Mouse (Mus musculus) heart, embryonic 16.5 days (tissue): ENCODE measurements around the gene Rps6kb2. TPM values are rescaled to one million over a fixed set of nuclear protein-coding genes. Genes with fewer than 3 reads are reported as not detected.

Experiments
- ATAC-seq: fragments of 200-750 bp; cut with Nextera tagmentation; replicated peaks from 2 replicates; pipeline ENCODE4 v1.8.0; 2017; ENCODE audit warnings: moderate number of reproducible peaks; ENCODE audit not compliant: insufficient read depth, low FRiP score; ENCODE audit errors: extremely low read depth
- H3K27ac ChIP-seq: fragments of 300-500 bp; sonication (generic); 2 replicates; pipeline ENCODE4 v1.5.1; 2014; ENCODE audit warnings: mild to moderate bottlenecking, low read length, control low read depth, moderate library complexity
- H3K27me3 ChIP-seq: fragments of 300-500 bp; sonication (generic); 2 replicates; pipeline ENCODE4 v1.6.1; 2014; ENCODE audit warnings: low read length, mixed read lengths; ENCODE audit not compliant: control insufficient read depth, insufficient read depth
- H3K36me3 ChIP-seq: fragments of 300-500 bp; sonication (generic); 2 replicates; pipeline ENCODE4 v1.6.1; 2014; ENCODE audit not compliant: control insufficient read depth, insufficient read depth
- H3K4me1 ChIP-seq: fragments of 300-500 bp; sonication (generic); 2 replicates; pipeline ENCODE4 v1.6.1; 2014; ENCODE audit warnings: low read length, mixed read lengths; ENCODE audit not compliant: control insufficient read depth, insufficient read depth
- H3K4me2 ChIP-seq: fragments of 300-500 bp; sonication (generic); 2 replicates; pipeline ENCODE4 v1.6.1; 2014; ENCODE audit warnings: low read depth, mild to moderate bottlenecking, control low read depth, low read length
- H3K4me3 ChIP-seq: fragments of 300-500 bp; sonication (generic); 2 replicates; pipeline ENCODE4 v1.5.1; 2014; ENCODE audit warnings: mild to moderate bottlenecking, control low read depth, low read length
- H3K9ac ChIP-seq: fragments of 300-500 bp; sonication (generic); 2 replicates; pipeline ENCODE4 v1.6.1; 2014; ENCODE audit warnings: low read length, control low read depth
- H3K9me3 ChIP-seq: fragments of 300-500 bp; sonication (generic); replicated peaks from 2 replicates; pipeline ENCODE4 v1.6.1; 2016; ENCODE audit warnings: low read length; ENCODE audit not compliant: control insufficient read depth
- WGBS: fragments of 180-500 bp; shearing (Covaris S2); extraction: QIAGEN DNeasy Blood & Tissue Kit; methylation state at CpG from one replicate; pipeline ENCODE4 v1.1.7; 2014; 5-methylcytosine and 5-hydroxymethylcytosine counted together
- polyA plus RNA-seq: library from polyadenylated mRNA; unstranded; fragments of >200 nt; fragmentation: Nextera tagmentation; extraction: Ambion mirVana; gene quantifications from 2 replicates; pipeline ENCODE4 v1.2.1, GENCODE M21; 2015

The Rps6kb2 gene
- polyA plus RNA-seq, 1 experiment from 2014 or later, result 48.7 TPM

DNA sequence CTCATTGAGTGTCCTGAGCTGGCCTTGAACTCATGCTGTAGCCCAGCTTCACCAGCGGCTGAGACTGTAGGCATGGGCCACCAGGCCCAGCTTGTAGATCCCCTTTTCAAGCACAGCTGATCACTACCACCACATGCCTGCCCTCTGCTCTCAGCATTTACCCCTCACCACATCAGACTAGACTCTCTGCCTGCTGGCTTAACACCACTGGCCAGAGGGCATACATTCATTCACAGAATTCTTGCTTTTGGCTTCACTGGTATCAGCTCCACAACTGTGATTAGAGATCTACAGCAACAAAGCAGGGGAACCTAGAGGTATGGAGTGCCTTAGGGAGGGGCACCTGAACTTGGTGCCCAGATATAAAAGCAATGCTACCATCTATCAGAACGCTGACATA lies 42.7 kb downstream of the Rps6kb2 start:
- H3K9me3 ChIP-seq, result no peaks in the 10 kb centered on the region
- H3K27me3 ChIP-seq, result no peaks in the 10 kb centered on the region
- peak overlapping the region; percentile 69 for H3K4me2 ChIP-seq
- ATAC-seq, result no peak
- H3K27ac ChIP-seq, result peak overlapping the region; percentile 43
- WGBS, result 91% methylated on average over 2 of the region's 2 CpGs
- peaks cover 8% of the 10 kb centered on the region for H3K36me3 ChIP-seq
- peaks cover 10% of the 10 kb centered on the region for H3K4me1 ChIP-seq
- no peak overlapping the region for H3K9ac ChIP-seq
- H3K4me3 ChIP-seq, result peak overlapping the region; percentile 63

DNA sequence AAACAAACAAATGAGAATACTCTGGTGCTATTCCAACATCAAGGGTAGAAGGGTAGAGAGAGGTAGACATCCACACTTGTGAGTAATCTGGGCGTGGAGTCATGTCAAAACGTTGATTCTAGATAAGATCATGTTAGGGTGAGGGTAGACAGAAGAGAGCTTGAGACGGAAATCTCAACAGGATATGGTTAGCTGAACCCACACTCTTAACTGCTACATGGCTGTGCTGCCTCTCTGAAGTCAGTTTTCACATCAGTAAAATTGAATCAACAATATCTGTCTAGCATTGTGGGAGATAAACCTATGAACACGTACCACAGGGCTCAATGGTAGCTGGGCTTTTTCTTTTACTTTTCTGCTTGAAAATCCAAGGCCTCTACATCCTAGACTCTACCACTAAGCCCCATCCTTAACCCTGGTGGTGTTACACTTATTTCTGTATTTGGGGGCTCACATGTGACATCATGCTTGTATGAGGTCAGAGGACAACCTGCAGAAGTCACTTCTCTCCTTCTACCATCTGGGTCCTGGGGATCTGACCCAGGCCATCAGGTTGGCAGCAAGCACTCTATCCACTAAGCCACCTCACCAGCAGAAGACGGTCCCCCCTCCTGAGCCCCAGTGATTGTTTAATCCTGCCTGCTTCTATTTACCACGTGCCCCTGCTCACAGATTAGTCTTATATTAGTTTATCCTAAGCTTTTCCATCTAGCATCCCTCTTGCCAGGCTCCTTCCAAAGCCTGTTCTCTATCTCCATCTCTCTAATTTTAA lies 43.3 kb downstream of the Rps6kb2 start:
- Histone ChIP-seq H3K9me3 (no peaks in the 10 kb centered on the region), H3K27me3 (no peaks in the 10 kb centered on the region), H3K4me3 (no peak overlapping the region), H3K9ac (no peak overlapping the region), H3K36me3 (peaks cover 14% of the 10 kb centered on the region), H3K4me2 (peak overlapping the region; percentile 69), H3K27ac (no peak overlapping the region), H3K4me1 (peaks cover 8% of the 10 kb centered on the region)
- 75% methylated on average over 6 of the region's 6 CpGs for WGBS
- ATAC-seq, result no peak

DNA sequence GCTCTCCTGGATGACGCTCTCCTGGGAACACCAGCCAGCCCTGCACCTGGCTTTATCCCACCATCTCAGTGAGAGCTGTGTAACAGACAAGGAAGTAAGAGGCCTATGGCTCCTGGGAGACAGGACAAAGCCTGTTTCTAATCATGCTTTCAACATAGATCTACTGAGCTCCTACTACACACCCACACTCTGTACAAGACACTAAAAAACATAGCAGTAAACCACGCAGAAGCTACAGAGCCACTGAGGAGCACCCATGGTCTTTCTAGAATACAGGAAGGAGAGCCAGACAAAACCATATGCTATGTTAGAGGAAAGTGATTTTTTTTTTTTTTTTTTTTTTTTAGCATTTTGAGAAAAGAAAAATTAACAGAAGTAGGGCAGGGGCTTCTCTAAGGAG lies 44.8 kb downstream of the Rps6kb2 start:
- no peak for ATAC-seq
- Histone ChIP-seq H3K9me3 (no peaks in the 10 kb centered on the region), H3K36me3 (peaks cover 20% of the 10 kb centered on the region), H3K9ac (no peak overlapping the region), H3K4me1 (peaks cover 14% of the 10 kb centered on the region), H3K27me3 (no peaks in the 10 kb centered on the region), H3K4me3 (no peak overlapping the region), H3K27ac (no peak overlapping the region), H3K4me2 (no peak overlapping the region)
- 86% methylated on average over 2 of the region's 2 CpGs for WGBS

DNA sequence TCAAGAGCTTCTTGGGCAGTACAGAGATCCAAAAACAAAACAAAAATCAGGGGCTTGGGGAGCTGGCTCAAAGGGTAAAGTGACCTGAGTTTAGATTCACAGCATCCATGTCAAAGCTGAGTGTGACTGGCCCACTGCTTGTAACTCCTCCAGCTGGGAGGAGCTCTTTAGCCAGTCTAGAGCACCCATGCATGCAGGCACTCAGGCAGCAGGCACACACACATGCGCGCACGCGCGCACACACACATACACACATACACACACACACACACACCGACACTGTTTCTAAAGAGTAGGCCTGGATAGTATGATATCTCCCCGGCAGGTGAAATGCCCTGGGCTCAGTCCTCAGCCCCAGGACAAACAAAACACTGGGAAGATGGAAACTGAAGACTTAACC lies 46.1 kb downstream of the Rps6kb2 start:
- Histone ChIP-seq H3K27me3 (no peaks in the 10 kb centered on the region), H3K4me3 (no peak overlapping the region), H3K36me3 (peaks cover 20% of the 10 kb centered on the region), H3K9ac (no peak overlapping the region), H3K27ac (no peak overlapping the region), H3K9me3 (no peaks in the 10 kb centered on the region), H3K4me2 (no peak overlapping the region), H3K4me1 (peaks cover 18% of the 10 kb centered on the region)
- no peak for ATAC-seq
- 96% methylated on average over 7 of the region's 7 CpGs for WGBS

DNA sequence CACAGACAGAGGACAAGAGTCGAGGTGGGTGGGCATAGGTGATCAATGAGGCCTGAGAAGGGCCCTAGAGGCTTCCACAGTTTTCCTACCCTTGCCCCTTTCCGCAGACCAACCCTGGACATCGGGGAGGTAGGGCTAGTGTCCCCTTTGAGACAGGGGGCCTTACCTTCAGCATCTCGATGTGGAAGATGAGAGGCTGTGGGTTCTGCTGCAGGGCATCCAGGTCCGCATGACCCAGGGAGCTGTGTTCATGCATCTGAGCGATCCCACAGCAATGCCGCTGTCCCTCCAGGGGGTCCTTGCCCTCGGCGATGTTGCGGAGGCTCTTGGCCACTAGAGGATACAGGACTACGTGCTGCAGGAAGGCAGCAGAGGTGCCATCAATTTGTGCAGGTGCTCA lies 47.3 kb downstream of the Rps6kb2 start:
- no peak for ATAC-seq
- WGBS, result 83% methylated on average over 11 of the region's 11 CpGs
- H3K36me3 ChIP-seq, result peaks cover 20% of the 10 kb centered on the region

DNA sequence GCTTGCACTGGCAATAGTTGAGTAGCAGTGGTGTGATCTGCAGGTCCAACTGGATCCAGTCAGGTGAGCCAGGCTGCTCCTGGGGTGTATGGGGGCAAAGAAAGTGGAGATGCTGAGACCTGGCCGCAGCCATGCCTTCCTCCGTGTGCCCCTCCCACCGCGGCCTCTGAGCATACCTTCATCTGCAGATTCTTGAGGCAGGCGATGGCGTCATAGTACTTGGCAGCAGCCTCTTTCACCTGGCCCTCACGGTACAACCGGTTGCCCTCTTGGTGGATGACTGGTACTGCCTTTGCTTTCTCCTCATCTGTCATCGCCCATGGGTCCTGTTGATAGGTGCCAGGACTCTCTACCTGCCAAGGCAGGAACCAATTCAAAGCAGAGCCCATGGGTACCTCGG lies 48.0 kb downstream of the Rps6kb2 start:
- 83% methylated on average over 10 of the region's 10 CpGs for WGBS

More for the DNA sequence above, 47.3 kb downstream of the Rps6kb2 start:
- Histone ChIP-seq H3K4me2 (no peak overlapping the region), H3K4me3 (no peak overlapping the region), H3K27me3 (no peaks in the 10 kb centered on the region), H3K9me3 (no peaks in the 10 kb centered on the region), H3K27ac (no peak overlapping the region), H3K4me1 (peaks cover 15% of the 10 kb centered on the region), H3K9ac (no peak overlapping the region)

DNA sequence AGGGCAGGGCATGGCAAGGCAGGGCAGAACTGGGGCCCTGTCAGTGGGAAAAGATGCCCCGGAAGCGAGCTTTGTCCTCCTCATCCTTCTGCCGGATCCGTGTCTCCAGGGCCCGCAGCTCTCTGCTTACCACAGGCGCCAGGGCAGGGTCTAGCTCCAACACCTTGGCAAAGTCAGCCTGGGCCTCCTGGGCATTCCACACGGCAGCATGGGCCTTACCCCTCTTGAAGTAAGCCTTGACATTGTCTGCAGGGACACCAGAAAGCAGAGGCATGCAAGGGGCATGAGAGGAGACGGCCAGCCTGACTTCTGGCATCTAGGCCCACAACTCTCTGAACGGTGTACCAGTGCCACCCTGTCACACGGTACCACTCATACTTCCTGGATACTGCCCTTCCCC lies 48.6 kb downstream of the Rps6kb2 start:
- Histone ChIP-seq H3K9ac (no peak overlapping the region), H3K4me1 (peaks cover 10% of the 10 kb centered on the region), H3K9me3 (no peaks in the 10 kb centered on the region), H3K4me3 (no peak overlapping the region), H3K27me3 (no peaks in the 10 kb centered on the region), H3K27ac (no peak overlapping the region; the same call in 1 of the 2 replicates), H3K36me3 (peaks cover 20% of the 10 kb centered on the region), H3K4me2 (no peak overlapping the region)
- WGBS, result 86% methylated on average over 10 of the region's 10 CpGs
- ATAC-seq, result no peak

More for the DNA sequence above, 48.0 kb downstream of the Rps6kb2 start:
- Histone ChIP-seq H3K9ac (no peak overlapping the region), H3K4me3 (no peak overlapping the region), H3K4me1 (peaks cover 10% of the 10 kb centered on the region), H3K9me3 (no peaks in the 10 kb centered on the region), H3K27ac (no peak overlapping the region), H3K4me2 (no peak overlapping the region), H3K27me3 (no peaks in the 10 kb centered on the region), H3K36me3 (peaks cover 20% of the 10 kb centered on the region)
- ATAC-seq, result no peak

DNA sequence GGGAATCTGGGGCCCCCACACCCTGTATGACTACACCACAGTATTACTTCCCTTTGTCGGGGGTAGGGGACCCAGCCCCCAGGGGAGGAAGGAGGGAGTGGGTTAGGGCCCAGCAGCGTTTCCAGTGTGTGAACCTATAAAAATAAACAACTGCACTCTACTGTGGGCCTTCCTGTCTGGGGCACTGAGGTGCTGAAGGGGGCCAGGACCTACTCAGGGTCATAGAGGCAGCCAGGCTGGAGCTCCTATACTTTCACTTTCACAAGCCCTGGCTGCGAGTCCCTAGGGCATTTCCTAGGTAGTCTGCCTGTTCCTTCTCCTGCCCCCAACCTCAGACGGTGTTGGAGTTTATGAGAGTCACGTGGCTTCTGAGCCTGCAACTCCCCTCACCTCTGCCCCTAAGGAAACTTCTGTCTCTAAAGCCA lies 49.3 kb downstream of the Rps6kb2 start:
- Histone ChIP-seq H3K36me3 (peaks cover 20% of the 10 kb centered on the region), H3K4me2 (peak overlapping the region; percentile 11; the same call in 1 of the 2 replicates), H3K9me3 (no peaks in the 10 kb centered on the region), H3K4me3 (no peak overlapping the region), H3K27ac (peak overlapping the region; percentile 72), H3K4me1 (peaks cover 10% of the 10 kb centered on the region), H3K9ac (peak overlapping the region; percentile 35), H3K27me3 (no peaks in the 10 kb centered on the region)
- 37% methylated on average over 5 of the region's 5 CpGs for WGBS
- ATAC-seq, result peak; percentile 39; the same call in 1 of the 2 replicates

DNA sequence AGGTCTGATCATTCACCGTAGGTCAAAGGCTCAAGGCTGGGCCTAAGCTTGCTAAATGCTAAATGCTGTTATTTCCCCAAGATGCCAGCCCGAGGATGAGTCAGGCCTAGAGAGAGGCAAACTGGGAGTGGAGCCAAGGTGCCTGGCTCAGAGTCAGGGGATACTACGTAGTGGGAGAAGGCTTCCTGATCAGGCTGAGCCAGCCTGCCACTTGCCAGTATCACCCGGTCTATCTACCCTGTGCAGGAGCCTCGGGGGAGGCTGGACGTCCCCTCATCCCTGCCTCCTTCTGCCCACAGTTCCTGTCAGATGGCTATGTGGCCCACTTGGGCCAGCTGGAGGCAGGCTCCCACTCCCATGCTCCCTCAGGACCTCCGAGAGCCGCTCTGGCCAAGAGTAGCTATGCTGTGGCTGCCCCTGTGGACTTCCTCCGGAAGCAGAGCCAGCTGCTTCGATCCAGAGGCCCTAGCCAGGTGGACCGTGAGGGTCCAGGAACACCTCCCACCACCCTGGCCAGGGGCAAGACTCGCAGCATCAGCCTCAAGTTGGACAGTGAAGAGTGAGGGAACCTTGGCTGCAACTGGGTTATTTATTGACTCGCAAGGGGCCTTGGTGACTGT lies 49.9 kb downstream of the Rps6kb2 start:
- WGBS, result 42% methylated on average over 13 of the region's 13 CpGs
- peak; percentile 59; the same call in 1 of the 2 replicates for ATAC-seq
- H3K27ac ChIP-seq, result peak overlapping the region; percentile 72
- H3K4me2 ChIP-seq, result peak overlapping the region; percentile 11; the same call in 1 of the 2 replicates
- H3K9ac ChIP-seq, result peak overlapping the region; percentile 35; the same call in 1 of the 2 replicates
- peaks cover 20% of the 10 kb centered on the region for H3K36me3 ChIP-seq
- H3K9me3 ChIP-seq, result no peaks in the 10 kb centered on the region
- no peaks in the 10 kb centered on the region for H3K27me3 ChIP-seq
- H3K4me1 ChIP-seq, result peaks cover 10% of the 10 kb centered on the region
- no peak overlapping the region for H3K4me3 ChIP-seq
